Mouse (Mus musculus) Patski (cell line): ENCODE results near the gene Acin1. TPM values are rescaled to one million over a fixed set of nuclear protein-coding genes. Genes with fewer than 3 reads are reported as not detected.

Experiments
- ATAC-seq: fragments of 100-300 bp; one replicate; pipeline ENCODE4 v1.8.0; 2021
- CTCF ChIA-PET: fragments of 350-600 bp; sonication (Branson Sonifier 250); formaldehyde crosslinking; loops from one replicate; lab custom pipeline; 2022; ENCODE audit warnings: inconsistent platforms; lab: Charles Lee
- POLR2A ChIA-PET: fragments of 350-600 bp; sonication (Branson Sonifier 250); formaldehyde crosslinking; loops from one replicate; lab custom pipeline; 2022; ENCODE audit warnings: antibody characterized with exemption, inconsistent platforms; lab: Charles Lee
- DNase-seq: peaks from one replicate; pipeline ENCODE4 v3.0.0-alpha.2; 2011; ENCODE audit warnings: low read depth, low spot score
- H3K27me3 ChIP-seq: fragments of 371-371 bp; one replicate; pipeline ENCODE4 v1.5.1; 2021
- CTCF ChIP-seq: fragments of 100-300 bp; IDR thresholded peaks from one replicate; pipeline ENCODE4 v1.5.1; 2021
- in situ Hi-C: fragments of 300-500 bp; cut with MboI; formaldehyde crosslinking; loops from 3 replicates; pipeline ENCODE4 v1.11.1; 2018; ENCODE audit warnings: low pct_unique_long_range_greater_than_20kb, mixed read lengths
- polyA plus RNA-seq: library from polyadenylated mRNA; unstranded; gene quantifications from one replicate; pipeline ENCODE4 v1.2.3, GENCODE M21; 2021

Acin1 gene
- polyA plus RNA-seq, 1 experiment from 2014 or later, result 215 TPM

- H3K27me3 ChIP-seq, result no peaks in the 10 kb centered on the region
- POLR2A ChIA-PET, result no interaction called here
- ATAC-seq (no peak), DNase-seq (no peak)
- CTCF ChIA-PET, result interaction anchor here (1.2 kb wide), 2 partner anchors 12 to 15 kb away, joined by 3 read pairs; no protein-coding TSS in a partner anchor
- no peak for TF ChIP-seq CTCF
- in situ Hi-C loops, result loop anchor here (10.0 kb wide), 1 partner anchor 423 kb away; no protein-coding TSS in a partner anchor
Observed at GRCm38 (mm10) chr14:54647900-54648299, 38.8 kb downstream of the Acin1 start.

GRCm38 (mm10) chr14:54646898-54647636 is 39.7 kb downstream of the Acin1 start:
- POLR2A ChIA-PET, result no interaction called here
- H3K27me3 ChIP-seq, result no peaks in the 10 kb centered on the region
- in situ Hi-C loops, result loop anchor here (10.0 kb wide), 1 partner anchor 422 kb away; no protein-coding TSS in a partner anchor
- no peak for TF ChIP-seq CTCF
- no peak for ATAC-seq
- DNase-seq, result no peak
- CTCF ChIA-PET, result interaction anchor here (0.8 to 1.4 kb wide), 5 partner anchors 15 to 119 kb away, joined by 3 to 4 read pairs (median 3); no protein-coding TSS in a partner anchor

- no peak for TF ChIP-seq CTCF
- CTCF ChIA-PET, result interaction anchor here (1.0 to 1.4 kb wide), 3 partner anchors 41 to 94 kb away, joined by 3 read pairs; no protein-coding TSS in a partner anchor
- in situ Hi-C loops, result loop anchor here (10.0 kb wide), 1 partner anchor 422 kb away; no protein-coding TSS in a partner anchor
- DNase-seq (no peak), ATAC-seq (no peak)
- POLR2A ChIA-PET, result no interaction called here
- H3K27me3 ChIP-seq, result no peaks in the 10 kb centered on the region
Observed at GRCm38 (mm10) chr14:54646455-54646854, 40.3 kb downstream of the Acin1 start.

- POLR2A ChIA-PET, result interaction anchor here (0.6 kb wide), 1 partner anchor 82 kb away, joined by 3 read pairs; no protein-coding TSS in a partner anchor
- no peak for DNase-seq
- in situ Hi-C loops, result loop anchor here (5.0 to 10.0 kb wide), 2 partner anchors 117 to 419 kb away; no protein-coding TSS in a partner anchor
- no peak for TF ChIP-seq CTCF
- CTCF ChIA-PET, result interaction anchor here (0.8 to 4.2 kb wide), 4 partner anchors 61 to 115 kb away, joined by 3 to 22 read pairs (median 3); no protein-coding TSS in a partner anchor
- peak; percentile 42 for ATAC-seq
- H3K27me3 ChIP-seq, result no peaks in the 10 kb centered on the region
Observed at GRCm38 (mm10) chr14:54644294-54644693, 42.4 kb downstream of the Acin1 start.

GRCm38 (mm10) chr14:54643011-54643410 is 43.7 kb downstream of the Acin1 start:
- no peak for ATAC-seq
- no peak for DNase-seq
- POLR2A ChIA-PET, result interaction anchor here (1.1 kb wide), 1 partner anchor 9 kb away, joined by 3 read pairs; no protein-coding TSS in a partner anchor
- CTCF ChIA-PET, result interaction anchor here (0.8 to 4.2 kb wide), 5 partner anchors 8 to 114 kb away, joined by 3 to 22 read pairs (median 3); no protein-coding TSS in a partner anchor
- H3K27me3 ChIP-seq, result no peaks in the 10 kb centered on the region
- in situ Hi-C loops, result loop anchor here (5.0 to 10.0 kb wide), 2 partner anchors 116 to 418 kb away; no protein-coding TSS in a partner anchor
- TF ChIP-seq CTCF, result no peak

GRCm38 (mm10) chr14:54642224-54642944 is 44.3 kb downstream of the Acin1 start:
- ATAC-seq (no peak), DNase-seq (no peak)
- CTCF ChIA-PET, result interaction anchor here (0.8 to 4.2 kb wide), 15 partner anchors 8 to 245 kb away, joined by 3 to 22 read pairs (median 4); partner anchors contain the start of gene Haus4
- POLR2A ChIA-PET, result interaction anchor here (0.6 to 1.1 kb wide), 3 partner anchors 10 to 127 kb away, joined by 3 to 9 read pairs (median 3); partner anchors contain the start of gene Acin1
- H3K27me3 ChIP-seq, result no peaks in the 10 kb centered on the region
- in situ Hi-C loops, result loop anchor here (5.0 to 10.0 kb wide), 2 partner anchors 115 to 418 kb away; no protein-coding TSS in a partner anchor
- TF ChIP-seq CTCF, result no peak

GRCm38 (mm10) chr14:54641305-54641969 is 45.3 kb downstream of the Acin1 start, which contains the start of gene Cdh24:
Gene Cdh24 (minus strand): TSS chr14:54641364.
- ChIA-PET CTCF (interaction anchor here (0.6 to 4.2 kb wide), 17 partner anchors 9 to 246 kb away, joined by 3 to 22 read pairs (median 4); partner anchors contain the start of gene Haus4), POLR2A (interaction anchor here (0.6 to 1.0 kb wide), 3 partner anchors 45 to 126 kb away, joined by 3 to 9 read pairs (median 3); partner anchors contain the start of gene Acin1)
- in situ Hi-C loops, result loop anchor here (5.0 to 10.0 kb wide), 2 partner anchors 114 to 417 kb away; no protein-coding TSS in a partner anchor
- DNase-seq, result no peak
- peak; percentile 80 for ATAC-seq
- no peaks in the 10 kb centered on the region for H3K27me3 ChIP-seq
- TF ChIP-seq CTCF, result no peak

GRCm38 (mm10) chr14:54640946-54641304 is 45.8 kb downstream of the Acin1 start, which contains the start of gene Gm17606:
Gene Gm17606 (plus strand): TSS chr14:54640952.
- no peak for DNase-seq
- H3K27me3 ChIP-seq, result no peaks in the 10 kb centered on the region
- ChIA-PET CTCF (interaction anchor here (0.6 to 4.2 kb wide), 10 partner anchors 10 to 117 kb away, joined by 3 to 22 read pairs (median 4); partner anchors contain the start of gene Haus4), POLR2A (no interaction called here)
- peak; percentile 0 for ATAC-seq
- TF ChIP-seq CTCF, result no peak
- in situ Hi-C loops, result loop anchor here (5.0 to 10.0 kb wide), 2 partner anchors 114 to 416 kb away; no protein-coding TSS in a partner anchor

GRCm38 (mm10) chr14:54640121-54640520 is 46.6 kb downstream of the Acin1 start:
- in situ Hi-C loops, result loop anchor here (5.0 to 10.0 kb wide), 2 partner anchors 113 to 415 kb away; no protein-coding TSS in a partner anchor
- no peak for TF ChIP-seq CTCF

More at GRCm38 (mm10) chr14:54640121-54640520, 46.6 kb downstream of the Acin1 start:
- ATAC-seq, result no peak
- no peak for DNase-seq
- H3K27me3 ChIP-seq, result no peaks in the 10 kb centered on the region
- ChIA-PET CTCF (interaction anchor here (1.7 kb wide), 1 partner anchor 112 kb away, joined by 9 read pairs; no protein-coding TSS in a partner anchor), POLR2A (no interaction called here)
